Mouse (Mus musculus): ENCODE results near the gene Bcar3.

Gene Bcar3

DNA sequence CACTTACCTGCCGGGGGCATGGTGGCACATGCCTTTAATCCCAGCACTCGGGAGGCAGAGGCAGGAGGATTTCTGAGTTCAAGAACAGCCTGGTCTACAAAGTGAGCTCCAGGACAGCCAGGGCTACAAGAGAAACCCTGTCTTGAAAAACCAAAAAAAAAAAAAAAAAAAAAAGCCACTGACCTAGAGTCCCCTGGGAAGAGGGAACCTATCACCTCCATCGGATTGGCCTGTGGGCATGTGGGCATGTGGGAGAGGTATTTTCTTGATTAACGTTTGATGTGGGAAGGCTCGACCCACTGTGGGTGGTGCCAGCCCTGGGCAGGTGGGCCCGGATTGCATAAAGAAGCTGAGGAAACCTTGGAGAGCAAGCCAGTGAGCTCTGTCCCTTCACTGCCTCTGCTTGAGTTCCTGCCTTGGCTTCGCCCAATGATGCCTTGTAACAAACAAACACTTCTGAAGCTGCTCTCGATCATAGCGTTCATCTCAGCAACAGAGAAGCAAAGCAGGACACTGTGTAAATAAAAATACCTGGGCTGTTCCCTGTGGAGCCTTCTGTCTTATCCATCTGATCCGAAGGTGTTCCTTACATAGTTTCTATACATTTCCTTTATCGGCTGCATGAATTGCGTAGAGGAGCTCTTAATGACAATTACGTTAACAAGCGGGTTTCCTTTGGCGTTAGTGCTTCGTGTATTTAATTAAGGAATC is 124.8 kb downstream of the Bcar3 start:
- DNase-seq (ENCODE audit: low read depth, low spot score) = no peak

DNA sequence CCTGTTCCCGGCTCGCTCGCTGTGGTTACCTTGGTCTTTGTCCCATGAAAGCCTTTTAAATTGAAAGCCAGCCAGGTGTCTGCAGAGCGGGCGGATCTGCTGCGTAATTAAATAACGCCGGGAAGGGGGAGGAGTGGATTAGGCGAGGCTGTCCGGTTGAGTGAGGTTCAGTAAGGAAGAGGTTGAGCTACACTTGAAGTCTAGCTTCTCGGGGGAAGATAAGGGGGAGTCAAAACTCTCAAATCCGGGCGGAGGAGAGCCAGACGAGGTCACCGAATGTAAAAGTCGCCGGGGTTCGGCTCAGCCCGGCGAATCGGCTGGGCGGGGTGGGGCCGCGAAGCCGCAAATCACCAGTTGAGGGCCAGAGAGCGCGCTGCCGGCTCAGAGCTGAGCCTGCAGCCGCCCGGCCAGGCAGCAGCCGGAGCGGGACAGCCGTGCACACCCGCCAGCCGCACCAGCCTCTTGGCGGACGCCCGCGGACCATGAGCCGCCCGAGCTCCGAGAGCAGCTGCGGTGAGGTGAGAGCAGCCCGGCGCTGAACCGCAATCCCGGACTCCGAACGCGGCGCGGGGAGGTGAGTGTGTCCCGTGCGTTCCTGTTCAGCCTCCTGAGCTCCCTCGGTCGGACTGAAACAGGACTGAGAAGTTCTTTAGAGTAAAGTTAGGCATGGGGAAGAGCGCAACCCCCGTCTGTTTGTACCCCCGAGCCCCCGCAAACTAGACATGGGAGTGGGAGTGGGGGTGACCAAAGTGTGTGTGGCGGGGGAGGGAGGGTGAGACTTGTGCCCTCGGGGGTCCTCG is 125.9 kb downstream of the Bcar3 start:
- DNase-seq (ENCODE audit: low read depth, low spot score) = peak; percentile 88

DNA sequence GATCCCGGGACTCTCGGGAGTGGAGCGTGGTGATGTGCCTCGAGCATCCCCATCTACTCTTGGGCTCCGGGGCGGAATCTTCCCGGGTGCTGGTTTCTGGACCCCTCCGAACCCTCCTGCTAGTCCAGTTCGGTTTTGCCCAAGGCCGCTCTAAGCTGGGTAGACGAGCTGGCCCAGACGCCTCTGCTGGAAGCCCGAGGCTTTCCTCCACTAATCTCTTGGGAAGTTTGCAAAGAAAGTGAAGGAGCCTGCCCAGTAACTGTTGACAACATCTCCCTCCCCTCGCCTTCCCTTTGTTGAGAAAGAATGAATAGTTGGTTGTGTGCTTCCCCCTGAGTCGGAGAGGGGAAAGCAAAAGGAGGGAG is 126.5 kb downstream of the Bcar3 start:
- peak; percentile 57 for DNase-seq (ENCODE audit: low read depth, low spot score)

DNA sequence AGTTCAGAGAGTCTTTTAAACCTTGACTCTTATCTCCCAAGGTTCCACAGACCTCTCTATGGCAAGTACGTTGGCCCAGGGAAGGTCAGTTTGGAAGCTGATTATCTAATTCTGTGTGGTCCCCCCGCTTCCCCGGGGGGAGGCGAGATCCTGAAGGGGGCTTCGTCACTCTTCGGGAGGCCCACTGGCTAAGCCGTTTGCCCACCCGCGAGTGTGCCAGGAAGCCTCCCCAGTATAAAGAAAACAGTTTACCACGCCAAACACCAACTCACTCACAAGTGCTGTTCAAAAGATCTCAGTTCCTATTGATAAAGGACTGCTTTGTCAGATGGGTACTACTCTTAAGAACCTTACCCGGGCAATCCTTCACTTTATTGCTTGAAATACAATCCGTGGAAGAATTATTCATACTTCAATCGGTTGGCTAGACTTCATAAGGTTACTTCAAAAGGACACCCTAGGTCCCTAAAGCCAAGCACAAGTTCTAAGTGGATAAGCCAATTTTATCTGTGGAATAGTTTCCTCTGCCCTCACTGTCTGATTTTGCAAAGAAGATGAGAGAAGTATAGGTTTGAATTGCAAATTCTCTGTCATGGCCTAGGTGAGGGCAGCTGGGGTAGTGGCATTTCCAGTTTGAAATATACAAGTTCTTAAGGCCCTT is 127.2 kb downstream of the Bcar3 start:
- no peak for DNase-seq (ENCODE audit: low read depth, low spot score)

DNA sequence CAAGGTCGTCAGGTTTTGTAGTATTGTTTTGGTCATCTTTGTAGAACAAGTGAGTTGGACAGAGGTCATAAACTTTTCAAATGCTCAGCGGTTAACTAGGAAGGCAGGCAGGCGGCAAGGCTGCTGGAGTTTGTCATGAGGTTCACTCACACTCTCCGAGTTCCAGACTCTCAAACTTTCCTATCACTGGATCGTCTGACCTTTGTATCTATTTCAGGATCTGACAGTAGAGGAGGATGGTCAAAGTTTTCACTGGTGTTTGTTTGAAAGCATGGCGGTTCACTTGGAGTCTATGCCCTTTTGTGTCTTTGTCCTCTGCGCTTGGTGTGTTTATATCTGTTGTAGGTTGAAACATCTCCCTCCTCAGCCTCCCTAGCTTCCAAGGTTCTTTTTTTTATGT is 127.9 kb downstream of the Bcar3 start:
- no peak for DNase-seq (ENCODE audit: low read depth, low spot score)

DNA sequence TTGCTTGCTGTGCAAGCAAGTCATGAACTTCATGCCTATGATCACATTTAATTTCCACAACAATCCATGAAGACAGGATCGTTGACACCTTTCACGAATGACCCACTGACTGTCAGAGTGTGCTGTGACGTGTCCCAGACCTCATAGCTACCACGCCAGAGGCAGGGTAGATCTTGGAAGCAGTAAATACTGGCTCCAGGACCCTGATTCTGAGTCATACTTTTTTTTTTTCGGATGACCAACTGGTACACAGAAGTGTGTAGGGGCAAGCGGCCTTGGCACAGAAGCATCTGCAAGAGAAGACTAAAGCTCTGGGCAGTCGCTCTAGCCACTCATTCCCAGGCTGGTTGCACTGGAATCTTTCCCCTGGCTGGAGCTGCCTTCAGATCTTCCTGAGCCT is 128.3 kb downstream of the Bcar3 start:
- no peak for DNase-seq (ENCODE audit: low read depth, low spot score)

DNA sequence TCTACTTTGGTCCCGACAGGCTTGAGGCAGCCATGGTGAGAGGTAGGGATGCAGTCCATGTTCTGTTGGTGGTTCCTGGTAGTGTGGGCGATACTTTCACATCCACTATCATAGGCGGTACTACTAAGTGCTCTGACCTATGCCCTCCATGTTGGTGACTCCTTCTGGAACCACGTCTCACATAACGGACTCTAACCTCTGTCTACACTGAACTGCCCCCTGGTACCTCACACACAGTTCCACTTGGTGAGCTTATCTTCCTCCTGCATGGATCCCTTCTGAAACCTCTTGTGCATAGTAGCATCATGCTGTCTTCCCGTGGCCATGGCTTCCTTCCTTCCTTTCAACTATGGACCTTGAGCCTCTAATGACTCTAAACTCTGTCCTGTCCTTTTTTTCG is 129.7 kb downstream of the Bcar3 start:
- DNase-seq (ENCODE audit: low read depth, low spot score) = no peak

DNA sequence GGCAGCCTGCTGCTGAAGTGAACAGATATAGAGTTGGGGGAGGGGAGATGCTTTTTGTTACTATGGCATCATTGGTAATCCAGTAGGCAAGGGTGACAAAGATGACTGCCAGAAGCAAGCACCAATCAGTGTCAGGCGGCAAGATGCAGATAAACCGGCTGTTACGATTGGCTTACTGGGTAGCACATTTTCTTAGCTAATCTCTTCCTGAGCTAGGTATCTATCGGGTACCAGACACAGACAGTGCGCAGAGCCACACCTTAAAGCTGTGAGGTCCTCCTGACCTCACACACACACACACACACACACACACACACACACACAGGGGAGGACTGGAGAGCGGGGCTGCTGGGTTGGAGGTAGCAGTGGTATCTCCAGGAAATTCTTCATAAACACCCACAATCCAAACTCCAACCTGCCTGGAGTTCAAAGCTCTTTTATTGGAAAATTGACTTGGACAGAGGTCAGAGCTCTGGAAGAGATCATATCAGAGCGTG is 134.4 kb downstream of the Bcar3 start:
- peak; percentile 30 for DNase-seq (ENCODE audit: low read depth, low spot score)

DNA sequence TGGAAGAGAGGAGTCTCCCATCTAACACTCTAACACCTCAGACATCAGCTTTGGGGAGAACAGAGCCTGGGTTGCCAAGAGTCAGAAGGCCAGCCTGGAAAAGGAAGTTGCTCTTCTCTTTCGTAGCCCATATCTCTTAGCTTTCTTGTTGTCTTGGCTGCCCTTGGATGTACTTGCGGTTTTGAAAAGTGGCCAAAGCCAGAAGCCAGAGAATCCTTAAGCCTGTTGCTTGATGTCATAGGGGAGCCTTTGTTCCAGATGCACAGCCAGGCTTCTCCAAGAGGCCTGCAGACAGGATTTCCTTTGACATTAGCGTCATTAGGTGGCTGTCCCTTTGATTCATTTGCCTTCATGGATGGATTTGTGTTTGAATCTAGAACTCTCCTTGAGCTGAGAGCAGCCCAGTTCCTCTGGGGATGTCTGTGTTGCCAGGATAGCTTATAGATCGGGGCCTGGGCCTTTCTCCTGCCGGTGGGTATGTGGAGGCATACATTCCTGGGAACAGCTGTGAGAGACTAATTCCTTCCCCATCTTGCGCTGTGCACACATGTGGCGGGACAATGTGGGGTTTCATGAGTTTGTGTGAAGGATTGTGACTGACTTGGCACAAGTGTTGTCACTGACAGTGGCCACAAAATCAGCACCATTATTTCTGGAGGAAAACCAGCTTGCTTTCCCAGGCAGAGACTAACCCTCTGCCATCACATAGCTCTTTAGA is 137.0 kb downstream of the Bcar3 start:
- DNase-seq (ENCODE audit: low read depth, low spot score) = no peak

DNA sequence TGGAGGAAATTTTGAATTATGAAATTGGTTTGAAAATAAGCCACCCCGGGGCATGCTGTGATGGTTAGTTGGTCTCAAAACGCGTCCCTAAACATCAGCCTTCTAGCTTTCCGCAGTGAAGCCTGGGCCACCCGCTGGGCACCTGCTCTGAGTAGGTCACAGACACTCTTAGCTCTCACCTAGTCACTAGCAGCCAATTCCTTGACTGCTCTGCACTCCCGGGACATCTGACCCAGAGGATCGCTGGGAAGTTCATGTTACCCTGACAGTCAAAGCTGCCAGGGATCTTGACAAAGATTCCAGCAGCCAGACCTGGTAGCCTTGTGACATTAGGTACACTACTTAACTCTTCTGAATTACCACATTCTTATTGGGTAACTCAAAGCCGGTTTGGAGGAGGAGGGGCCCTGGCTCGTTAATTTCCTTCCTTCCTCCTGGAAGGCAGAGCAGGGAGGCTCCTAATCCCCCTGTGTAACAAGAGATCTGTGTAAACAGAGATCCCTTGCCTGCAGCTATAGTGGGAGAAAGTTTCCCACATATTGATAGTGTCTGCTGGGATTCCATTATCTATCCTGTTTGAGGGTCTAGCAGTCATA is 139.0 kb downstream of the Bcar3 start:
- DNase-seq (ENCODE audit: low read depth, low spot score) = peak; percentile 86

DNA sequence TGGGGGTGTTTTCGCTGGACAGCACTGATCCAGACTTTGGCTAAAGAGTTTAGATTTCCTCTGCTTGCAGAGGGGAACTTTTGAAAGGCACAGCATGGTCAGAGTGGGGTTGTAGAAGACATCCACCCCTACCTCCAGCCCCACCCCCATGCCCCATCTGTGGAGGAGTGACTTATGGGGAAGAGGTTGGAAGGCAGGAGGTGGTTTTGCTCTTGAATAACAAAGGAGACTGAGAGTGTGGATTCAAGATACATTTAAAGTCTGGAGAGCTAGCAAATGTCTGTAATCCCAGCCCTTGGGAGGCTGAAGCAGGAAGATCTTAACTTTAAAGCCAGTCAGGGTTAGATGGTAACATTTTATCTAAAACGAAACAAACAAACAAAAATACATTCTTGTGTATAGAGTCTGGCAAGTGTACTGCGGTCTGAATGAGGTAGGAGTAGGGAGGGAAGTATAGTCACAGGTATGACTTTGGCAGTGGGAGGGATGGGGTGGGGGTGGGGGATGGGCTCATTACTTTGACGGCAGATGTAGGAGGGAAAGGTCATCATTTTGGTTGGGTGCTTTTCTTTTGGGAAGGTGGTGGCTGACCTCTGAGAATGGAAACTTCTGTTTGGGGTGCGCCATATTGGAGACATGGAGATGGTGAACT is 140.2 kb downstream of the Bcar3 start:
- peak; percentile 94 for DNase-seq (ENCODE audit: low read depth, low spot score)

DNA sequence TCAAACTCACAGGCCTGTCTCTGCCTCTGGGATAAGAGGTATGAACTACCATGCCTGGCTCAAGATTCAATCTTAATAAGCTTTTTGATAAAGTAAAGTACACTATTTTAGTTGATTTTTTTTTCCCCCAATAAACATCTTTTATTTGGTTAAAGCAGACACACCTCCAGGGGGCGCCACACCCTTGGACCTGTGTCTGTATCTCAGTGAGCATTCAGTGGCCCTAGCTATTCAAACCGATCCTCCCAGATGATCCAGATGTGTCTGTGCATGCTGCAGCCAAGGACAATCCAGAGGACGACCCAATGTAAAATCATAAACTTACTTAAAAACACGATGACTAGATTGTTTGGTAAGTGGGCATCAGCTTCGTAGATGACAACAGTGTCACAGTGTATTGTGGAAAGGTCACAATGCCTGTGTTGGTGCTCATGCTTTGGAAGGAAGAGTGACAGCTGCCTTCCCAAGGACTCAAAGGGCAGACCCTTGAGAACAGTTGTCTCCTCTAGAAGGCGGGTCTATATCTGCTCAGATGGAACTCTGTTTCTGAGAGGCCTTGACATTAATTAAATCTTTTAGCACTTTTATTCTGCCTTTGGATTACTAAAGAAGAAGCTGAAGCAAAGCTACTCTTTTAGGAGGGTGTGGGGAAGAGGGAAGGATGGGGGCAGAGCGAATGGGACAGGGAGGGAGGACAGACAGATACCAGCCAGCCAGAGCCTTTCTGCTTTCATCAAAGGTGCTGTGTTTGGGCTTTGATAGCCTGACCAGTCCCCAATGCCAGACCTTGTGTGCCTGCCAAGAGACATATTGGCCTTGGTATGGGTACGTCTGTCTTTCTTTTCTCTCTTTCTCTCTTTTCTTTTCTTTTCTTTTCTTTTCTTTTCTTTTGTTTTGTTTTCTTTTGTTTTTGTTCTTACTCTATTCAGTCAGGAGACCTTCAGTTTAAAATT is 141.3 kb downstream of the Bcar3 start:
- peak; percentile 49 for DNase-seq (ENCODE audit: low read depth, low spot score)

DNA sequence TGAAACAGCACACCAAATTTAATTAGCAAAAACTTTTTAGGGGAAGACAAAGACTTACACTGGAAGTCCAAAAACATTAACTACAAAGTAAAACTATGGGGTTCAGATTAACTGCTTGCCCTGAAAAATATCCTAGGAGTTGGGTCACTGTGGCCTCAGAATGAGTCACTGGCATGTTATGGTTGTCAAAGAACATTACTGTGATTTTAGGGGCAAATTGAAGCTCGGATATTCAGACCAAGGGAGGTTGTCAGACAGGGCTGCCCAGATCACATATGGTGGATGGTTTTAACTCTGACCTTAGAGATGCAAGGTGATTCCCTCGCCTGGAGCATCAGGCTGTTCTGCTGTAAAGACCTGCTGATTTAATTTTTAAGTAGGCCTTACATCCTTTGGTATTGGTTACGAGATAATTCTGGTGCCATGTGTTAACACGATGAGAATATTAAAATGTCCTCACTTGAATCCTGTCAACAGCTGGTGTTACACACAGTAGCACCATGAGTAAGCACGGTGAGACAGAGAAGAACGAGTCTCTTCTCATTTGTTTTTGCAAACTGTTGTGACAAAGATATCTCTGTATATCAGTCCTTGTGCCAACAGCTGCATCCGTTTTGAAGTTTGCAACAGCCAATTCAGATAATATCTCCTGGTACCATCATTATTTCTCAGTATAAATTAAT is 144.3 kb downstream of the Bcar3 start:
- DNase-seq (ENCODE audit: low read depth, low spot score) = no peak

DNA sequence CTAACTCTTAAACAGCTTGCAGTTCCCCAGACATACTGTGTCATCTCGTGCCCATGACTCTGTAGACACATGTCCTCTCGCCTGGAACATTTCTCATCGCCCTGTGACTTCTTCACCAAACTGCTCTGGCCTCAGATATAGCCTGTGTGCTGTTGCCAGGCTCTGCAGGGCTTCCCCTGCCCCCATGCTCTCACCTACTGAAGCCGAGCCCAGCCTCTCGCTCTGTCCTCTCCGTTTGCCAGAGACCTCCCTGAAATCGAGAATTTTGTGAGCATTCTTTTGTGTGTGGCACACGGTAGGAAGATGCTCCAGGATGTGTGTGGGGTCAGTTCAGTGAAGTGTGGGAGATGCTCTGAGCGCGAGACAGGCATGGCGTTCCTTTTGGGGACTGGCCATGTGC is 151.8 kb downstream of the Bcar3 start:
- DNase-seq (ENCODE audit: low read depth, low spot score) = no peak

DNA sequence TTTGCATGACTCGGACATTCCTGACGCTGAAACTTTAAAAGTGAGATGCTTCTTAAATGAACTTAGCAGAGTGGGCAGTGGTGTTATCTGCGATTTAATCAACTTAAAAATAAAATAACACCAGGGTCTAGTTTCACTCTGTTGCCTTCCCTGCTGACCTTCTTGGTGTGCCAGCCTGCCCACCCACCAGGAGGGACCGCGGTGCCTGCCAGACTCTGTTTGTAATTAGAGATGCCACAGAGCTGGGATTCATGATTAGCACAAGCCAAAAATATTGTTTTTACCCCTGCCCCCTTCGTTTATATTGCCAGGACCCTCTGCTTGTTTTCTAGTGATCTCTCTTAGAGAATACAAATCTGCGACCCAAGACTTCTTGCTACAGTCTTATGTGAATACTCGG is 152.7 kb downstream of the Bcar3 start:
- no peak for DNase-seq (ENCODE audit: low read depth, low spot score)

DNA sequence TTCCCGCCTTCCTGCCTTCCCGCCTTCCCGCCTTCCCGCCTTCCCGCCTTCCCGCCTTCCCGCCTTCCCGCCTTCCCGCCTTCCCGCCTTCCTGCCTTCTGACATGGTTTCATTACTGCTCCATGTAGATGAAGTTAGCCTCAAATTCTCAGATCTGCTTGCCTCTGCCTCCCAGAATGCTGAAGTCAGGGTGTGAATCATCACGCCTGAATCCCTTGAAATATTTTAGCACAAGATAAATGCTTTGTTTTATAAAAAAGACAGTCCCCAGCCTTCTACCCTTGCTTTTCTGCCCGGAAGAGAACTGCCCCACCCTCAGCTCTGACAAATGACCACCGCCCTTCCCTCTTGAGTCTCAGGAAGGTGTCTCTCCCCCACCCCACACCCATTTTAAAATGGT is 154.3 kb downstream of the Bcar3 start:
- peak; percentile 68 for DNase-seq (ENCODE audit: low read depth, low spot score)

DNA sequence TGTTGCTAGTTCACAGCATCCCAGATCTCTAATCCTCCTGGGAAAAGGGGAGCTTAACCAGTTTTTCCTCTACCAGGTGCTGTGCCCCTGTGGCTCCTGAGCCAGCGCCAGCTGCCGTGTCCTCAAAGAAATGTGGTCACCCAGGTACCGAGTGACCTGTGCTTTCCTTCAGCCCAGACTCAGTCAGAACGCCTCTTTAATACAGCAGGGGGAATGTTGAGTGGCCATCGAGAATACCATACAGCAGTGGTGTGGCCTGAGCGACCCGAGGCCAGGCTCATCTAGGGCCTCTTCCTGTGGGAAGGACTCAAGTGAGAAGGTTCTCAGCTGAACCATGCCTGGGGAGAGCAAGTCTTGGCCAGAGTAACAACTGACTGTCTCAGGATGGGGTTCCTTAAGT is 156.1 kb downstream of the Bcar3 start:
- no peak for DNase-seq (ENCODE audit: low read depth, low spot score)

DNA sequence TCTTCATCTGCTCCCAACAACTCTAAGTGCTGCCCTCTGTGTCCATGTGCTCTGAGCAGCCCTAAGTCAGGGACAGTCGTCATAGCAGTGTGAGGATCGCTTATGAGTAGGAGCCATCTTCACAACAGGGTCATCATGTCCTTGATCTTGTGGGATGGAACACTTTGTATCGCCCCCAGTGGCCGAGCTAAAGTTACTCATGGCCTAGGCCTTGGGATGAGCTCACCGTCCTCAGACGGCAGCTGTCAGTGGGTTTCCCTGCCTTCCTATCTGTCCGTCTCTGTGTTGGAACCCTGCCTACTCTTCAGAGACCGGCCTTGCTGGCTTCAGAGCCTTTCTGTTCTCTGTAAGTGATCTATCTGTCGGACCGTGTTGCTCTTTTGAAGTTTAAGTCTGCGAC is 159.9 kb downstream of the Bcar3 start:
- DNase-seq (ENCODE audit: low read depth, low spot score) = no peak

DNA sequence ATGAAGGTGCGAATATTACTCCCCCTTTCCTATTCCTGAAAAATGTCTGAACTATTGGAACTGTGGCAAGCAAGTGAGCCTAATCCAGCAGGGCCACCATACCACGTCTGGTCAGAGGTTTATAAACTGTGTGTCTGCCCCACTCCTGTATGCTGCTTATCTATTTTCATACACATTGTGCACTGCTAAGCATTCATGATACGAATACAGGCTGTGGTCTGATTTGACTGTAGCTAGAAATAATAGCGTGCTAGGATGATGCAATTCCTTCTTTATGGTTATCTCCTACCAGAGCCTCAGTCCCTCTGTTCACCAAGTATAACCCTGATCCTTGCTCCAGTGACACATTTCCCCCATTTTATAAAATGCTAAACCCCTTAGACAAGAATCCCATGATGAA is 162.2 kb downstream of the Bcar3 start:
- no peak for DNase-seq (ENCODE audit: low read depth, low spot score)

All from ZHBTc4 (cell line).